Mouse (Mus musculus): ENCODE data around the gene Mep1a. TPM values are rescaled to one million over a fixed set of nuclear protein-coding genes. Genes with fewer than 3 reads are reported as not detected.
"Not testable (repeated sequence)": the region's sequence is repeated elsewhere in the genome, so short reads cannot be mapped to it uniquely, and the experiment has no call there.

Gene Mep1a
- polyA plus RNA-seq, 1 experiment from 2014 or later, result 0.24 TPM

DNA sequence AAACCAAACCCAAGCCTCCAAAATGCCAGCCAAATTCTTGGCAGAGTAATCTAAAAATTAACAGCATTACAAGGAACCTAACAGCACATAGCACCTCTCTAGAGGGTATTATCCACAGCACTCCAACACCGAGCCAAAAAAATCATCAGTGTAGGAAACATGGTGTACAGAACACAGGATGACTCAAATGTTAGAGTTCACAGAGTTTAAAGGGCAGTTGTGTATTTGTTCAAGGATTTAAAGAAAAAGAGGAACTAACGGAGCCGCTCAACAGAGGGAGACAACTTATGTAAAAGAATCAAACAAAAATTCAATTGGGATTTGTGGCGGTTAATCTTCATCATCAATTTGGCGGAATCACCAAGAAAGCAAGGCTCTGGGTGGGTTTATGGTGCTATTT lies 7.1 kb downstream of the Mep1a start:
- Histone ChIP-seq H3K4me3 (ENCODE audit: low read depth, low read length) (no peak overlapping the region), H3K4me1 (ENCODE audit: control insufficient read depth, low read depth, low read length) (no peaks in the 10 kb centered on the region), H3K27me3 (ENCODE audit: control insufficient read depth, insufficient read depth, low read depth, low read length) (no peaks in the 10 kb centered on the region), H3K36me3 (ENCODE audit: control insufficient read depth, insufficient read depth) (no peaks in the 10 kb centered on the region), H3K27ac (ENCODE audit: low read length) (no peak overlapping the region), H3K9me3 (replicated peaks; ENCODE audit: control insufficient read depth, low read length) (no peaks in the 10 kb centered on the region), H3K4me2 (ENCODE audit: low read depth, low read length) (no peak overlapping the region), H3K9ac (ENCODE audit: low read depth, low read length) (no peak overlapping the region)
- 46% methylated on average over 5 of the region's 5 CpGs for WGBS (ENCODE audit: insufficient replicate concordance)
- peak; percentile 39; the same call in 1 of the 2 replicates for ATAC-seq (ENCODE audit: low read depth)

DNA sequence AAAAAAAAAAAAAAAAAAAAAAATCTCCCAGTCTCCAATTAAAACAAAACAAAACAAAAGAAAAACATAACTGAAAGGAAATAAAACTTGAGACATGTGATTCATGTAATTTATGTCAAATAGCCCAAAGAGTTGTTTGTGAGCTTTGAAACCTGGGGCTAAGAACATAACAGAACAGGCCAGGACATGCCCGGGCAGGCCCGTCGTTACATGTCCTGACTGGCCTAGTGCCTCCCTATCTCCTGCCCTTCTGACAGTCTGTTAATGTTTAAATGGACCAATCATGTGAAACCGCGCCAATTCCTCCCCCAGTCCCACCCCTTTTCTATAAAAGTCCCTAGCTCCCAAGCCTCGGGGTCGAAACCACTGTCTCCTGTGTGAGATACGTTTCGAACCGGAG lies 12.2 kb downstream of the Mep1a start:
- H3K27ac ChIP-seq (ENCODE audit: low read length); ATAC-seq (ENCODE audit: low read depth); H3K9me3 ChIP-seq (replicated peaks; ENCODE audit: control insufficient read depth, low read length); H3K36me3 ChIP-seq (ENCODE audit: control insufficient read depth, insufficient read depth); H3K4me1 ChIP-seq (ENCODE audit: control insufficient read depth, low read depth, low read length); H3K4me3 ChIP-seq (ENCODE audit: low read depth, low read length); H3K4me2 ChIP-seq (ENCODE audit: low read depth, low read length); H3K9ac ChIP-seq (ENCODE audit: low read depth, low read length); H3K27me3 ChIP-seq (ENCODE audit: control insufficient read depth, insufficient read depth, low read depth, low read length): not testable (repeated sequence)
- 67% methylated on average over 5 of the region's 10 CpGs for WGBS (ENCODE audit: insufficient replicate concordance)

DNA sequence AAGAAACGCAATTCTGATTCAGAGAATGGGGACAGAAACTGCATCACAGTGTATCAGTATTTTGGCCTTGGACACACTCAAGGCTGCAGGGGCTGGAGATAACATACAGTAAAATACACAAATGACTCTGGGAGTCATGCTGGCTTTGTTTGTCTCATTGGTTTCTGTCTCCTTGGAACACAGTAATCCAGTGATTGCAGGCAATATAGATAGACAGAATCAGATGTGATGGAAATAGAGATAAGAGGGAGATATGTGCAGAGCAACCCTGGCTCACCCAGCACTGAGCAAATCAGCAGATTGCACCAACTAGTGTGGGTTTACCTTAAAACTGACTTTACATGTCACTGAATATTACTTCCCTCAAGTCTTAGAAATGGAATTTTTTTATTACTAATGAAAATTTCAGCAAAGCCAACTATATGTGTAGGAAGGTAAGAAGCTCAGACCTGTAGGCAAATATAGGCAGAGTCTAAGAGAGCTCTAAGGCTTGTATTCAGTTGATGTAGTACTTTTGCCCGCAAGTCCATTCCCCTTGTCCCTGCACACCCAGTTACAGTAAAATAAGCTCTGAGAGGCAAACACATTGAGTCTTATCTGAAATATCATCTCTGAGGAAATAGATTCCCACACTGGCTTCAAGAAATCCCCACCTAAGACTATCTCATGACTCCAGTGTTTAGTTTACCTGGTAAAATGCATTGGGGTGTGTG lies 14.0 kb downstream of the Mep1a start:
- ATAC-seq (ENCODE audit: low read depth), result no peak
- no peaks in the 10 kb centered on the region for H3K9me3 ChIP-seq (replicated peaks; ENCODE audit: control insufficient read depth, low read length)
- 63% methylated on average over 2 of the region's 2 CpGs for WGBS (ENCODE audit: insufficient replicate concordance)
- no peaks in the 10 kb centered on the region for H3K27me3 ChIP-seq (ENCODE audit: control insufficient read depth, insufficient read depth, low read depth, low read length)
- no peak overlapping the region for H3K9ac ChIP-seq (ENCODE audit: low read depth, low read length)
- H3K27ac ChIP-seq (ENCODE audit: low read length), result no peak overlapping the region
- no peaks in the 10 kb centered on the region for H3K36me3 ChIP-seq (ENCODE audit: control insufficient read depth, insufficient read depth)
- H3K4me2 ChIP-seq (ENCODE audit: low read depth, low read length), result no peak overlapping the region
- no peaks in the 10 kb centered on the region for H3K4me1 ChIP-seq (ENCODE audit: control insufficient read depth, low read depth, low read length)
- no peak overlapping the region for H3K4me3 ChIP-seq (ENCODE audit: low read depth, low read length)

DNA sequence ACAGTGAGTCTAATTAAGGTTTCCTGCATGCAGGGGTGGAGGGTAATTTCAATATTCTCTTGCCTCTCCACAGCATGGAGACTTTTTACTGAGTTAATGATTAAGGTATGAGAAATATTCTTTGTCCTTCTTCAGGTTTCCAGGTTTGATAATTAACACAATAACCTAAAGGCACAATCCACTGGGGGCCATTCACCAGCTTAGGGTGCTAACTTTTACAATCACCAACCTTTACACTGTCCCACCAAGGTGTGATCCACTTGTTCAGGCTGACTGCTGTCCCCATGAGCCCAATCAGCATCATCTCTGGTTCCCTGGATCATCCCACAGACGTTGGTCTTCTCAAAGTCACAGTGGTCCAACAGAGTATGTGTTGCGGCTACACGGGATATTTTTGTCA lies 16.6 kb downstream of the Mep1a start:
- no peak for ATAC-seq (ENCODE audit: low read depth)
- no peak overlapping the region for H3K27ac ChIP-seq (ENCODE audit: low read length)

DNA sequence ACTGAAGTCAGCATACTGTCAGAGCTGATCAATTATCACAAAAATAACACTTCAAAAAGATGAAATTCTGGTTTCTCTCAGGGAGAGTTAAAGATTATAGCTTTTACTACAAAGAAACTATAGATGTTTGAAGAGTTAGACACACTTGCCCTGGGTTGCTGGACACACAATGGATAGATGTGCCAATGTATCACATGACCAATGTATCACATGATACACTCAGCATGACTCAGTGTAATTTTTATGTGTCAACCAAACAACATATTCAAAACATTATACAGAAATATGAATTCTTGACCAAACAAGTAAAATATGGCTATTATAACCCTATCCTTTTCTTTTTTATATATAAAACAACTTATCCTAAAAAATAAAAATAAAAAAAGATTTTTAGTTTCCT lies 25.0 kb downstream of the Mep1a start:
- H3K36me3 ChIP-seq (ENCODE audit: control insufficient read depth, insufficient read depth), result no peaks in the 10 kb centered on the region
- H3K4me3 ChIP-seq (ENCODE audit: low read depth, low read length), result no peak overlapping the region
- H3K27ac ChIP-seq (ENCODE audit: low read length), result no peak overlapping the region
- no peaks in the 10 kb centered on the region for H3K27me3 ChIP-seq (ENCODE audit: control insufficient read depth, insufficient read depth, low read depth, low read length)
- no peak overlapping the region for H3K4me2 ChIP-seq (ENCODE audit: low read depth, low read length)
- no peak for ATAC-seq (ENCODE audit: low read depth)
- H3K4me1 ChIP-seq (ENCODE audit: control insufficient read depth, low read depth, low read length), result no peaks in the 10 kb centered on the region
- no peak overlapping the region for H3K9ac ChIP-seq (ENCODE audit: low read depth, low read length)
- no peaks in the 10 kb centered on the region for H3K9me3 ChIP-seq (replicated peaks; ENCODE audit: control insufficient read depth, low read length)

More for the DNA sequence above, 16.6 kb downstream of the Mep1a start:
- Histone ChIP-seq H3K27me3 (ENCODE audit: control insufficient read depth, insufficient read depth, low read depth, low read length) (no peaks in the 10 kb centered on the region), H3K4me1 (ENCODE audit: control insufficient read depth, low read depth, low read length) (no peaks in the 10 kb centered on the region), H3K9me3 (replicated peaks; ENCODE audit: control insufficient read depth, low read length) (no peaks in the 10 kb centered on the region), H3K36me3 (ENCODE audit: control insufficient read depth, insufficient read depth) (no peaks in the 10 kb centered on the region), H3K9ac (ENCODE audit: low read depth, low read length) (no peak overlapping the region), H3K4me3 (ENCODE audit: low read depth, low read length) (no peak overlapping the region), H3K4me2 (ENCODE audit: low read depth, low read length) (no peak overlapping the region)
- 76% methylated on average over 3 of the region's 3 CpGs for WGBS (ENCODE audit: insufficient replicate concordance)

DNA sequence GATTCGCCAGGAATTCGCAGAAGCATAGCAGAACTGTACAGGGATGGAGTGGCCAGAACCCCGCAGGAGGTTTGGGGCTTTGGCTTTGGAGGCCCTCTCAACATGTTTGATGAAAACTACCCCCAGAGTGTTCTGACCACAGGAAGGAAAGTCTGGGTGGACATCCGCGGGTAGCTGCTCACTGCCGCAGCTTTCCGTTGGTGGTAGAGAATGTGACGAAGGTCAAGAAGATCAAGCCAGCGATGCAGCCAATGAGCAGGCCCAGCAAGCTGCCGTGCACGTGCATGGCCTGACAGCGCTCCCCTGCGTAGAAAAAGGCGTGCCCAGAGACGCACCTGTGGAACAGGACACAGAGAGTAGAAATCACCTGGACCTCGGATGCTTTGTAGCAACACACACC lies 27.8 kb downstream of the Mep1a start:
- Histone ChIP-seq H3K4me3 (ENCODE audit: low read depth, low read length) (no peak overlapping the region), H3K4me1 (ENCODE audit: control insufficient read depth, low read depth, low read length) (no peaks in the 10 kb centered on the region), H3K9me3 (replicated peaks; ENCODE audit: control insufficient read depth, low read length) (no peaks in the 10 kb centered on the region), H3K9ac (ENCODE audit: low read depth, low read length) (no peak overlapping the region), H3K4me2 (ENCODE audit: low read depth, low read length) (no peak overlapping the region), H3K27ac (ENCODE audit: low read length) (no peak overlapping the region), H3K36me3 (ENCODE audit: control insufficient read depth, insufficient read depth) (no peaks in the 10 kb centered on the region), H3K27me3 (ENCODE audit: control insufficient read depth, insufficient read depth, low read depth, low read length) (no peaks in the 10 kb centered on the region)
- ATAC-seq (ENCODE audit: low read depth), result no peak
- WGBS (ENCODE audit: insufficient replicate concordance), result 71% methylated on average over 16 of the region's 16 CpGs

DNA sequence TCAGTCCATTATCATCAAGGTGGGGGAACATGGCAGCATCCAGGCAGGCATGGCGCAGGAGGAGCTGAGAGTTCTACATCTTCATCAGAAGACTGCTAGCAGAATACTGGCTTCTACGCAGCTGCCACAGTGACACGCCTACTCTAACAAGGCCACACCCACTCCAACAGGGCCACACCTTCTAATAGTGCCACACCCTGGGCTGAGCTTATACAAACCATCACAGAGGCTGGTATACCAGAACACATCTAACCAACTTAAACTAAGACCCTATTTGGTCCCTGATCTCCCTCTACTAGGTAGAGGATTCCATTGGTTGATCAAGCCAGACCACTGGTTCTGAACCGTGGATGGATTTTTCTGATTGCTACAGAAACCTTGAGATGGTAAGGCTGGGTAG lies 30.1 kb downstream of the Mep1a start:
- H3K36me3 ChIP-seq (ENCODE audit: control insufficient read depth, insufficient read depth), result no peaks in the 10 kb centered on the region
- no peaks in the 10 kb centered on the region for H3K9me3 ChIP-seq (replicated peaks; ENCODE audit: control insufficient read depth, low read length)
- no peaks in the 10 kb centered on the region for H3K4me1 ChIP-seq (ENCODE audit: control insufficient read depth, low read depth, low read length)
- H3K27ac ChIP-seq (ENCODE audit: low read length), result no peak overlapping the region
- H3K4me2 ChIP-seq (ENCODE audit: low read depth, low read length), result no peak overlapping the region
- H3K4me3 ChIP-seq (ENCODE audit: low read depth, low read length), result no peak overlapping the region
- H3K27me3 ChIP-seq (ENCODE audit: control insufficient read depth, insufficient read depth, low read depth, low read length), result no peaks in the 10 kb centered on the region
- ATAC-seq (ENCODE audit: low read depth), result peak; percentile 53
- no peak overlapping the region for H3K9ac ChIP-seq (ENCODE audit: low read depth, low read length)
- WGBS (ENCODE audit: insufficient replicate concordance), result 60% methylated on average over 4 of the region's 4 CpGs

DNA sequence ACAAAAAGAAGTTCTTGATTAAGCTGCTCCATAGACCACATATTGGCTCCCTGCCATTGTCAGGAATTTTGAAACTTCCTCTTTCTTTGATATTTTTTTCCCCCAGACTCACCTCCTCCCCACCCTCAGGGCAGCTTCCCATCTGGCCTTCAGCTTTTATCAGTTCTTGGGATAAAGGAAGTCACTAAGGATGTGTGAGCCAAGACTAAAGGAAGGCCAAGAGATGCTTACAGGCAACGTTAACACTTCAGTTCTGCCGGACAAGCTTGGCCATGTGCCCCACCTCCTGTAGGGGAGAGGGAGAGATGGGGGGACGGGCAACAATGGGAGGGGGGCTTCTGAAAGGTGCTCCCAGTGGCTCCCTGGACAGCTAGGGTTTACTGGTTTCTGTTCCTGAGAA lies 32.6 kb downstream of the Mep1a start:
- no peaks in the 10 kb centered on the region for H3K27me3 ChIP-seq (ENCODE audit: control insufficient read depth, insufficient read depth, low read depth, low read length)
- ATAC-seq (ENCODE audit: low read depth), result no peak
- no peaks in the 10 kb centered on the region for H3K36me3 ChIP-seq (ENCODE audit: control insufficient read depth, insufficient read depth)
- WGBS (ENCODE audit: insufficient replicate concordance), result 29% methylated on average over 3 of the region's 3 CpGs
- no peak overlapping the region for H3K4me2 ChIP-seq (ENCODE audit: low read depth, low read length)
- H3K9ac ChIP-seq (ENCODE audit: low read depth, low read length), result no peak overlapping the region
- H3K4me3 ChIP-seq (ENCODE audit: low read depth, low read length), result no peak overlapping the region
- no peaks in the 10 kb centered on the region for H3K4me1 ChIP-seq (ENCODE audit: control insufficient read depth, low read depth, low read length)
- no peak overlapping the region for H3K27ac ChIP-seq (ENCODE audit: low read length)
- no peaks in the 10 kb centered on the region for H3K9me3 ChIP-seq (replicated peaks; ENCODE audit: control insufficient read depth, low read length)

DNA sequence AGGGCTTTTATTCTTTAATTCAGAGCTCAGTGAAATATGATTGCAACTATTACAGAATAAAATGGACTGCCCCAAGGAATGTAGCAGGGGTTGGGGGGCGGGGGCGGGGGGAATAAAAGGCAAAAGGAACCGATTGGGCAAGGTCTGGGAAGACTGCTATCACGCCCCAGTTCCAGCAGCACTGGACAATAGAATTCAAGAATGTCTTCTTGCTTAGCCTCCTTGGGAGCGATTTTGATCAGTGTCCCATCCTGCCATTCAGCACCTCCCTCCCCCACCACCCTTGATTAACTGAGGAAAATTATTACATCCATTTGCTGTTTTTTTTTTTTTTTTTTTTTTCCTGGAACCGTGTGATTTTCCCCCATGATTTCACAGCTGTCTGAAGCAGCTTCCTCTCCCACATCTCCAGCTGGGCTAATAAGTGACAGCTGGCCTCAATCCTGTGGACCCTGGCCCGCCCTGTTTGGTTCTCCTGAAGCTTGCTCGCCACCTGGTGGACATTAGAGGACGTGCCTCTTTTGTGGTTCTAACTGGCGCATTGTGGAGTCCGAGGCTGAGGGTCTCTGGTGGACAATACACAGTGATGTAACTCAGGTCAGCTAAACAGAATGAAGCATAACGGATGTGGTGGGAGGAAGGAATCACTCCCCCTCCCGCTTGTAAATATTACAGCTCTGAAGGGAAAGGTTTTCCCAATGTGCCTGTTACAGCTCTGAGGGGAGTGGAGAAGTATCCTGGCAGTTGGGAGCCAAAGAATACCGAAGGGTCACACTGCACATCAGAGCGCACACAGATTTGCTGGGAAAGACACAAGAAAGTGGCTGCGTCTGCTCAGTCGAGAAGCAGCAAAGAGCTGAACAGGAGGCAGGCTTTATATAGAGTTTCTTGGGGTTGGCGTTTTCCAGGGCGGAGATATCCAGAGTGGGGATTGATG lies 42.1 kb downstream of the Mep1a start:
- ATAC-seq (ENCODE audit: low read depth), result peak; percentile 50; the same call in 1 of the 2 replicates
- Histone ChIP-seq H3K4me1 (ENCODE audit: control insufficient read depth, low read depth, low read length) (no peaks in the 10 kb centered on the region), H3K9me3 (replicated peaks; ENCODE audit: control insufficient read depth, low read length) (no peaks in the 10 kb centered on the region), H3K27me3 (ENCODE audit: control insufficient read depth, insufficient read depth, low read depth, low read length) (no peaks in the 10 kb centered on the region), H3K27ac (ENCODE audit: low read length) (no peak overlapping the region), H3K4me2 (ENCODE audit: low read depth, low read length) (no peak overlapping the region), H3K9ac (ENCODE audit: low read depth, low read length) (no peak overlapping the region), H3K36me3 (ENCODE audit: control insufficient read depth, insufficient read depth) (no peaks in the 10 kb centered on the region), H3K4me3 (ENCODE audit: low read depth, low read length) (no peak overlapping the region)
- WGBS (ENCODE audit: insufficient replicate concordance), result 26% methylated on average over 19 of the region's 19 CpGs

All from liver, embryonic 16.5 days (tissue).